Mouse (Mus musculus): Measurements from ENCODE around the gene Myef2. TPM values are rescaled to one million over a fixed set of nuclear protein-coding genes. Genes with fewer than 3 reads are reported as not detected.
A peak's percentile ranks its signal among the peaks of the same experiment; 100 is the strongest.
"Not testable (repeated sequence)": the region's sequence is repeated elsewhere in the genome, so short reads cannot be mapped to it uniquely, and the experiment has no call there.

Gene Myef2
- polyA plus RNA-seq, 1 experiment from 2014 or later: 10.6 TPM

DNA sequence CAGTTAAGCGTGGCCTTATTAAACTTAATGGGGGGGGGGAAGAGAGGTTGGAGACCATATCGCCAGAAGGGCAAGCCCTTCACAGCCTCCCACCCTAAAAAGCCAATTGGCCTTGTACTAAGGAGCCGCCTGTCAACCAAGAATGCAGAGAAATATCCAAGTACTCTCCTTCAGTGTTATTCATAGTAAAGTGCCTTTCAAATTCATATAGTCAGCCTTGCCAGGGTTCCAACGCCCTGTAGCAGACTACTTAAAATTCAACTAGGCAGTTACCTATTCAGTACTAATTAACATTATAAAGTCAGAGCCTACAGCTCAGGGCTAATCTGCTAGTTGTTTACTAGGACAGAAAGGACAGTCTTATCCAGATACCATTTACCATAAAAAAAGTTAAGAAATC lies 16.9 kb downstream of the Myef2 start:
- not testable (repeated sequence) for H3K79me2 ChIP-seq (ENCODE audit: inconsistent target); H3K4me3 ChIP-seq (ENCODE audit: inconsistent target); H3K36me3 ChIP-seq (ENCODE audit: inconsistent target); H3K27ac ChIP-seq
- 91% methylated on average over 4 of the region's 4 CpGs for WGBS (ENCODE audit: missing documents)

DNA sequence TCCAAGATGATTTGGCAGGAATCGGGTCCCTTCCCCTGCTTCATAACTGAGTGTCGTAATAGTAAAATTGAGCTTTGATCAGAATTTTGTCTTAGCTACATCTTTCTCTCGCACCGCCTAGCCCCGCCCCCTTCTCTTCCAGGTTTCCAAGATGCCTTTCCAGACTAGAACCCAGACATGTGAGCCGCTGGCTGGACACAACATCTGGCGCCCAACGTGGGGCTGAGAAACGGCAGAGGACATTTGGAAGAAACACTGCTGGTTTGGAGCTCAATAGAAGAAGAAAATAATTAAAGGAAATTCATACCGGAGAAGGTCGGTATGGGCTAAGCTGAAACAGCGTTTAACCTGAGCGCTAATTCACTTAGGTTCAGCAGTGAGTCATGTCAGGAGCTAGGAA lies 19.0 kb downstream of the Myef2 start:
- not testable (repeated sequence) for H3K4me3 ChIP-seq (ENCODE audit: inconsistent target); H3K27ac ChIP-seq; H3K36me3 ChIP-seq (ENCODE audit: inconsistent target); H3K79me2 ChIP-seq (ENCODE audit: inconsistent target)
- 93% methylated on average over 13 of the region's 13 CpGs for WGBS (ENCODE audit: missing documents)

DNA sequence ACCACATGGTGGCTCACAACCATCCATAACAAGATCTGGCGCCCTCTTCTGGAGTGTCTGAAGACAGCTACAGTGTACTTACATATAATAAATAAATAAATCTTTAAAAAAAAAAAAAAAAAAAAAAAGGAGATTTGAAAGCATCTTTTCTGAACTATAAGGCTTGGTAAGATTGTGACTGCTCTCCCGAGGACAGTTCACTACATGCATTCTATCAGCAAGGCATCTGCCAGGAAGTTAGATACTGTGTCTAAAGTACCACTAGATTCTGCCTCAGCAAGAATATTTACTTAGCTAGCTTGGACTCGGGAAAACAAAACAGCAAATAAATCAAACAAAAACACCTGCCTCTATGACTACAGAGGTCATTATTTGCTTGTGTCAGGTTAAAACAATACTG lies 31.3 kb downstream of the Myef2 start:
- not testable (repeated sequence) for H3K4me3 ChIP-seq (ENCODE audit: inconsistent target); H3K27ac ChIP-seq; H3K79me2 ChIP-seq (ENCODE audit: inconsistent target)
- 92% methylated on average over 2 of the region's 3 CpGs for WGBS (ENCODE audit: missing documents)
- peaks cover 13% of the 10 kb centered on the region for H3K36me3 ChIP-seq (ENCODE audit: inconsistent target)

DNA sequence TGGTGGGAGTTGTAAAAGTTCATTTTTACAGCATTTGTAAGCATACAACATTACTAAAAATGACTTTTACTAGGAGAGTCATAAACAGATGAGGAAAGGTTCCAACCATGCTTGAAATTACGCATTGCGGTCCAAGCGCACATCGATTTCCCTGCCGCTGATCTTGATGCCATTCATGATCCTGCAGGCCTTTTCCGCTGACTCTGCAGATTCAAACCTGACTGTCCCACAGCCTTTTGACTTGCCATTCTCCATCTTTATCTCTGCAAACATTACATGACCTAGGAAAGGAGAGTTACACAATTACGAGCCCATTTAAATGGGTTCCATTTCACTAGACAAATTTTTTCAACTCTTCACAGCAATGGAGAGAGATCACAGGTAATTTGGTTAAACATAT lies 34.7 kb downstream of the Myef2 start:
- Histone ChIP-seq H3K79me2 (ENCODE audit: inconsistent target) (no peaks in the 10 kb centered on the region), H3K27ac (no peak overlapping the region), H3K4me3 (ENCODE audit: inconsistent target) (no peak overlapping the region), H3K36me3 (ENCODE audit: inconsistent target) (peaks cover 4% of the 10 kb centered on the region)
- WGBS (ENCODE audit: missing documents): 98% methylated on average over 7 of the region's 7 CpGs

DNA sequence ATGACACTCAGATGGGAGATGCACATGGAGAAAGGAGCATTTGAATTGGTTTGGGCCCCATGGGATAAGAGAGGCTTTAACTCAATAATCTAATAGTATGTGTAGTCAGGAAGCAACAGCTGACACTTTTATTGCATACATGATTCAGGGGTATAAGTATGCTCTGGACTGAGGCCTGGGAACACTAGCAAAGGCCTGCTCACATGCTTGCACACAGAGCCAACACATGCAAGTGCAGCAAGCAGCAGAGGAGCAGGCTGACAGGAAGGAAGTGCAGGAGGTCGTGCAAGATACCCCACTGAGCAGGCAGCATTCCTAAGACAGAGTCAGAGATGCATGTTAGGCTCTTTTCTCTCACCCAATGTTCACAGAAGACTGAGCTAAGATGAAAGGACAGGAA lies 39.6 kb downstream of the Myef2 start:
- WGBS (ENCODE audit: missing documents): 7% methylated on average over 1 of the region's 1 CpGs

DNA sequence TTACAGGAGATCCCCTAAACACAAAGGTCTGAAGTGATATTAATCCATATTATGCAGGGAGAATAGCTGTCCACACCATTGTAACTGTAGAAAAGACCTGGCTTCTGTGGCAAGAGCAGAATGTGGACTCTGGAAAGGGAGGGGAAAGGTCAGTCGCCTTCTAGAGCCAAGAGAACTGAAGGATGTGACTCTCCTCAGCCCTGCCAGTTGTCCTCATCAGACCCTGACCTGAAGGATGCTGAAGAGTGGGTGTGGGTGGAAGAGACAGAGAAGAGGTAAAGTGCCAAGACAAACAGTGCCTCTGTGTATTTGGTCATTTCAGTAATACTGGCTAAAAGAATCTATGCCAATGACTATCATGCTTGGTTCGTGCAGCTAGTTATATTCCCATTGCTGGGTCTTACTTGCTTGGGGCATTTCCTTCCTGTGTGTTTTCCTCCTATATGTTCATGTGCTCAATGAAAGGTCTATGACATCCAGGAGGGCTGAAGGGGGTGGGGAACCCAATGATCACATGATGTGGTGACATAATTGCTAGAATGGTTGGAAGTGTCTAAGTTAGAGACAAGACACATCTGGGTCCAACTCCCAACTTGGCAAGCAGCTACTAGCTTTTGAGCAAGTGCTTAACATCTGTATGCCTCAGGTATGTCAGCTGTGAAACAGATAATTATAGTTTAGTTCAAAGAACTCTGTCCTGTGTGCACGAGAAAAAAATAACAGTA lies 50.2 kb downstream of the Myef2 start:
- Histone ChIP-seq H3K79me2 (ENCODE audit: inconsistent target) (no peaks in the 10 kb centered on the region), H3K27ac (no peak overlapping the region), H3K36me3 (ENCODE audit: inconsistent target) (no peaks in the 10 kb centered on the region), H3K4me3 (ENCODE audit: inconsistent target) (no peak overlapping the region)
- WGBS (ENCODE audit: missing documents): 89% methylated on average over 3 of the region's 3 CpGs

More for the DNA sequence above, 39.6 kb downstream of the Myef2 start:
- no peak overlapping the region for H3K27ac ChIP-seq
- no peaks in the 10 kb centered on the region for H3K79me2 ChIP-seq (ENCODE audit: inconsistent target)
- peaks cover 4% of the 10 kb centered on the region for H3K36me3 ChIP-seq (ENCODE audit: inconsistent target)
- H3K4me3 ChIP-seq (ENCODE audit: inconsistent target): no peak overlapping the region

DNA sequence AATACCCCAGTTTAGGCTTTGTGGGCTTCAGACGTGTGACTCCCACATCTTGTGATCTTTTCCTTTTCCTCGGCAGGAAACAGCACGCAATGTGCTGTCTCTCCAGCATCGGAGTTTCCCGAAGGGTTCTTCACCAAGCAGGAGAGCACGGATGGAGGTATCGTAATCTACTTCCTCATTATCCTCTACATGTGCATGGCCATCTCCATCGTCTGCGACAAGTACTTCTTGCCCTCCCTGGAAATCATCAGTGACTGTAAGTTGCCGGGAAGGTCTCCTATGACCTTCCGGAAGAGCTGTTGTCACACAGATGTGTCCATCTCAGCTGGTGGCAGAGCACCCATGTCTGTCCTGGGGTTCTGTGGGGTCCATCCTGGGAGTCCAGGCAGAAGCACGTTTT lies 54.8 kb downstream of the Myef2 start:
- H3K4me3 ChIP-seq (ENCODE audit: inconsistent target): no peak overlapping the region
- H3K36me3 ChIP-seq (ENCODE audit: inconsistent target): no peaks in the 10 kb centered on the region

DNA sequence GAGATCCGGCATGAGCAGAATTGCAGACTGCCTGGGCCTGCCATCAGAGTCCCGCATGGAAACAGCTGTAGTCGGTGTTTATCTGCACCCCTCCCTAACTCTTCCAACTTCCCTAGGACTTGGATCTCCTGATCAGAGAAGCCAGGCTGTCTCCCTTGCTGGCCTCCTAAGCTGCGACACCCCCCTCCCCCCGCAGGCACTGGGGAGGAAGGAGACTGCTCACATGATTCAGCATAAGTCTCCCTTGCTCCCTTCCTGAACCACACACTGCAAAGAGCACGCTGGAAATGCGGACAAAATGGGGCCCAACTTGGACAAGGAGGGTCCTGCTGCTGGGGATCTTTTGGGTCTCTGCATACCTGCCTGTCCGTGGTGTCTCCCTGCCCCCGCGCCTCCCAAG lies 55.6 kb downstream of the Myef2 start, which contains the start of gene Slc24a5:
Gene Slc24a5, plus strand, starts transcription at position 231 of the 400 bp plus-strand sequence.
- H3K4me3 ChIP-seq (ENCODE audit: inconsistent target): peak within 1 kb of the TSS; percentile 0; the same call in 1 of the 2 replicates
- no peak within 1 kb of the TSS for H3K27ac ChIP-seq
- WGBS (ENCODE audit: missing documents): 27% methylated on average over 10 of the region's 10 CpGs
- no peaks in the 10 kb centered on the region for H3K79me2 ChIP-seq (ENCODE audit: inconsistent target)
- no peaks in the 10 kb centered on the region for H3K36me3 ChIP-seq (ENCODE audit: inconsistent target)

More for the DNA sequence above, 54.8 kb downstream of the Myef2 start:
- Histone ChIP-seq H3K79me2 (ENCODE audit: inconsistent target) (no peaks in the 10 kb centered on the region), H3K27ac (no peak overlapping the region)
- WGBS (ENCODE audit: missing documents): 79% methylated on average over 12 of the region's 12 CpGs

DNA sequence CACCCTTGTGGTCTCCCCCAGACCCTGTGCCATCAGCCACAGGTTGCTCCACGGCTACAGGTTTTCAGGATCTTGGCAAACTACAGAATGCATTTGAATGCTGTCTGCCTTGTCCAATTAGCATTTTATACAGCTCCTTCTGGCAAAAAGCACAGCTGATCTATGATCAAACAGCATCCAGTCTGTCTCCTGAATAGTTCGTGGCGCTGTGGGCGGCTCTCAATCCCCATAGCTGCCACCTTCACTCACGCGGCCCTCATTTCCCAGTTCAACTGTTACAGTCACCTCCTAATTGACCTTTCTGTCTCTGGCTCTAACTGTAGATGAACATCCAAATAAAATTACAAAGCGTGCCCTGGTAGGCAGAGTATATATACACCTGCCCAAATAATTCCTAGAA lies 56.1 kb downstream of the Myef2 start:
- WGBS (ENCODE audit: missing documents): 82% methylated on average over 7 of the region's 7 CpGs
- no peaks in the 10 kb centered on the region for H3K36me3 ChIP-seq (ENCODE audit: inconsistent target)

DNA sequence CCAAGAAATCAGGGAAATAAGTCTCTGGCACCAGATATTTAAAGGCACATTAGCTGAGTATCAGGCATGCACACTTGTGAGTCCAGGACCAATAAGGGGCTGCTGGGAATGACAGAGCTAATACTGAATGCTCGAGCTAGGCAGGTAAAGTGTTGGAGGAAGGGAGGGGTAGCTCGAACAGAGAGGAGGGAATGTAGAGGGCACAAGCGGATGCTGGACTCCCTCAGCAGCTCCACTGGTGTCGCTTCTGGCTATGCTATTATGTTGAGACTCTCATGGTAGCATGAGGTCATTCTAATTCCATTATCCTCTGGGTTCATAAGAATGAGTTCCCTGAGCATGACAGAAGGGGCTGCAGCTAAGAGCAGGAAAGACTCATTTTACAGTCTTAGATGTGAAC lies 60.5 kb downstream of the Myef2 start:
- WGBS (ENCODE audit: missing documents): 73% methylated on average over 4 of the region's 4 CpGs
- Histone ChIP-seq H3K27ac (no peak overlapping the region), H3K36me3 (ENCODE audit: inconsistent target) (no peaks in the 10 kb centered on the region), H3K4me3 (ENCODE audit: inconsistent target) (no peak overlapping the region), H3K79me2 (ENCODE audit: inconsistent target) (no peaks in the 10 kb centered on the region)

More for the DNA sequence above, 56.1 kb downstream of the Myef2 start:
- Histone ChIP-seq H3K27ac (no peak overlapping the region), H3K4me3 (ENCODE audit: inconsistent target) (no peak overlapping the region), H3K79me2 (ENCODE audit: inconsistent target) (no peaks in the 10 kb centered on the region)

DNA sequence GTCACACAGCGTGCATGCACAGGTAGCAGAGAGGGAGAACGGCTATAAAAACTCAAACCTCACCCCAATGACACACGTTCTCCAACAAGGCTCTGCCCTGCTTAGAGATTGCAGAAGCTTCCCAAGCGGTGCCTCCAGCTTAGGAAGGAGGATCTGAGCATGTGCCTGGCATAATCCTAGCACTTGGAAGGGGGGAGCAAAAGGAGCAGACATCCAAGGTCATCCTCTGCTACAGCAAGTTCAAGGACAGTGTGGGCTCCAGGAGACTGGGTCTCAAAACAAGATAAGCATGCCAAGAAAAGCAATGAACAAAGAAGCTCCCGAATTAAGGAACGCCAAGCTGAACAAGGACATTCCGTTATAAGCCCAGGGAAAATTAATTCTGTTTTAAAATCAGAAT lies 62.0 kb downstream of the Myef2 start:
- Histone ChIP-seq H3K4me3 (ENCODE audit: inconsistent target) (no peak overlapping the region), H3K27ac (no peak overlapping the region), H3K79me2 (ENCODE audit: inconsistent target) (no peaks in the 10 kb centered on the region), H3K36me3 (ENCODE audit: inconsistent target) (no peaks in the 10 kb centered on the region)
- 94% methylated on average over 7 of the region's 7 CpGs for WGBS (ENCODE audit: missing documents)

DNA sequence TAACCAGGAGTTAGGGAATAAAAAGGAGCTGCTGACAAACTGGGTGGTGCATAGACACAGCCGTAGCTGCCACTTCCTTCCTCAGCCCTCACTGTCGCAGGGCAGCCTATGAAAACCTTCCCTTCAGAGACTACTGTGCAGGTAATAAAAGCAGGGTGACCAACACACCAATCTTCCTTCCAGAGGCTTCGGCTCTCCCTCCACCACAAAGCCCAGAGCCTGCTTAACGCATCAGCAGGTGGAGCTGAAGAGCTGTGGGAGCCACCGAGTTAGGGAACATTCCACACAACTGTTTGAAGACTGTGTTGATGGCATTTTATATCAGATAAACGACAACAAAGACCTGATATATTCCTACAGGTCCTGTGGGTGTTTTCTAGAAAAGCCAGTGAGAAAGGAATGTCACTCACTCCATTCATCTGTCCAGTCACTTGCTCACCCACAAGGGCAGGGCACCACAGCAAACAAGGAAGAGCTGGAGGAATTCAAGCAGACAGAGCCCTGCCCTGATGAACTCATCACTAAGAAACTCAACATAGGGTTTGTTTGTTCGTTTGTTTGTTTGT lies 66.1 kb downstream of the Myef2 start:
- Histone ChIP-seq H3K4me3 (ENCODE audit: inconsistent target) (no peak overlapping the region), H3K36me3 (ENCODE audit: inconsistent target) (no peaks in the 10 kb centered on the region), H3K27ac (no peak overlapping the region), H3K79me2 (ENCODE audit: inconsistent target) (no peaks in the 10 kb centered on the region)
- 22% methylated on average over 7 of the region's 7 CpGs for WGBS (ENCODE audit: missing documents)

DNA sequence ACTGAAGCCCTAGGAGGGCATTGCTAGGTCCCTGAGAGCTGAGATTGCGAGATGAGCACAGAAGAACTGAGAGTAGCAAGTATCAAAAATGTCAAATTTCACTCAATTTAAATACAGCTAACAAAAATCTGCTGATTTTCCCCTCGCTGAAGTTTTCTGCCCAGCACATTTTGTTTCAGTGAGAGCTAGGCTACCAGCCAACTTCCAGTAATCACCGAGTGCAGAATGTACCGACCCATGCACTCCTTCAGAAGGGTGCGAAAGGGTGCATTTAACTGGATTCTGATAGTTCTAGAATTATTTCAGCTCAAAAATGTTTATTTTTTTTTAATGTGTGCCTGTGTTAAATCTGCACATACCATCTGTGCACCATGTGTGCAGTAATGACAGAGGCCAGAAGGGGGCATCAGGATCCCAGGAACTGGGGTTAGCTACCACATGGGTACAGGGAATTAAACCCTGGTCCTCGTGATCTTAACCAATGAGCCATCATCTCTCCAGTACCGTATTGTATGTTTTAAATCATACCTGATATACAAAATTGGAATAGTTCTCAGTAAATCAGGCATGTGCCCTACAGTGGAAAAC lies 68.1 kb downstream of the Myef2 start:
- H3K36me3 ChIP-seq (ENCODE audit: inconsistent target): no peaks in the 10 kb centered on the region
- no peak overlapping the region for H3K4me3 ChIP-seq (ENCODE audit: inconsistent target)
- H3K79me2 ChIP-seq (ENCODE audit: inconsistent target): no peaks in the 10 kb centered on the region
- H3K27ac ChIP-seq: no peak overlapping the region
- WGBS (ENCODE audit: missing documents): 83% methylated on average over 7 of the region's 7 CpGs
